Mouse (Mus musculus): ENCODE results near the gene Casp1. TPM values are rescaled to one million over a fixed set of nuclear protein-coding genes. Genes with fewer than 3 reads are reported as not detected.

Gene Casp1
- 1.9 and 2.5 TPM in 2 replicates for polyA plus RNA-seq (2015; fragmentation: Nextera tagmentation; extraction: Ambion mirVana)

- H3K4me2 ChIP-seq (ENCODE audit: low read depth, low read length), result no peak within 1 kb of the TSS
- H3K36me3 ChIP-seq (ENCODE audit: control insufficient read depth, insufficient read depth, low read length), result no peaks in the 10 kb centered on the region
- no peak within 1 kb of the TSS for H3K4me3 ChIP-seq (replicated peaks; ENCODE audit: low read length)
- no peak within 1 kb of the TSS for H3K27ac ChIP-seq (ENCODE audit: low read length)
- H3K9ac ChIP-seq (ENCODE audit: low read length), result no peak within 1 kb of the TSS
- H3K9me3 ChIP-seq (replicated peaks; ENCODE audit: control insufficient read depth, low read length), result no peaks in the 10 kb centered on the region
- 74% methylated on average over 11 of the region's 11 CpGs for WGBS
- no peak for ATAC-seq (ENCODE audit: insufficient read depth, low FRiP score)
- no peaks in the 10 kb centered on the region for H3K27me3 ChIP-seq (ENCODE audit: control insufficient read depth, insufficient read depth, low read length)
- no peaks in the 10 kb centered on the region for H3K4me1 ChIP-seq (ENCODE audit: control insufficient read depth, insufficient read depth, low read length)
Observed at GRCm38 (mm10) chr9:5298329-5299131, at the start of gene Casp1. Gene Casp1 (plus strand): TSS chr9:5298517.

GRCm38 (mm10) chr9:5263951-5264475 lies 34.3 kb upstream of the Casp1 start:
- no peaks in the 10 kb centered on the region for H3K36me3 ChIP-seq (ENCODE audit: control insufficient read depth, insufficient read depth, low read length)
- H3K27ac ChIP-seq (ENCODE audit: low read length), result no peak overlapping the region
- no peaks in the 10 kb centered on the region for H3K9me3 ChIP-seq (replicated peaks; ENCODE audit: control insufficient read depth, low read length)
- 63% methylated on average over 2 of the region's 2 CpGs for WGBS
- no peaks in the 10 kb centered on the region for H3K27me3 ChIP-seq (ENCODE audit: control insufficient read depth, insufficient read depth, low read length)
- no peak for ATAC-seq (ENCODE audit: insufficient read depth, low FRiP score)
- no peaks in the 10 kb centered on the region for H3K4me1 ChIP-seq (ENCODE audit: control insufficient read depth, insufficient read depth, low read length)
- H3K4me3 ChIP-seq (replicated peaks; ENCODE audit: low read length), result no peak overlapping the region
- H3K4me2 ChIP-seq (ENCODE audit: low read depth, low read length), result no peak overlapping the region
- H3K9ac ChIP-seq (ENCODE audit: low read length), result no peak overlapping the region

DNA sequence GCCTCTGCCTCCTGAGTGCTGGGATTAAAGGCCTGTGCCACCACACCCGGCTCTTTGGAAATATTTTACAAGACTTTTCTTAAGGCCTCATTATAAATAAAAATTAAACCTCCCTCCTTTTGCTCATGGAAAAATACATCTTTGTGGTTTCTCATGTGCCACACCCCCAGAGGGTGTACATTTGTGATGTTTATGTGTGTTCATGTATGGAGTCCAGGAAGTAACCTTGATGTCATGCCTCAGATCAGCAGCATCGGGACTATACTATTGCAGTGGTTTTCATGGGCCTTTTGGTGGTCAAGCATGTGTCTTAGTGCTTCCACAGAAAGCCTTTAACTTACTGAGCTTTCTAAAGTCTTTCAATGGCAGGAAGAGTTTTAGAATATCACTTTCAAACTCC lies 28.0 kb upstream of the Casp1 start:
- Histone ChIP-seq H3K27ac (ENCODE audit: low read length) (no peak overlapping the region), H3K4me2 (ENCODE audit: low read depth, low read length) (no peak overlapping the region), H3K9me3 (replicated peaks; ENCODE audit: control insufficient read depth, low read length) (no peaks in the 10 kb centered on the region), H3K4me1 (ENCODE audit: control insufficient read depth, insufficient read depth, low read length) (no peaks in the 10 kb centered on the region), H3K27me3 (ENCODE audit: control insufficient read depth, insufficient read depth, low read length) (no peaks in the 10 kb centered on the region), H3K4me3 (replicated peaks; ENCODE audit: low read length) (no peak overlapping the region), H3K36me3 (ENCODE audit: control insufficient read depth, insufficient read depth, low read length) (no peaks in the 10 kb centered on the region), H3K9ac (ENCODE audit: low read length) (no peak overlapping the region)
- WGBS, result 91% methylated on average over 2 of the region's 2 CpGs
- no peak for ATAC-seq (ENCODE audit: insufficient read depth, low FRiP score)

GRCm38 (mm10) chr9:5270884-5271283 lies 27.4 kb upstream of the Casp1 start:
- H3K4me1 ChIP-seq (ENCODE audit: control insufficient read depth, insufficient read depth, low read length), result no peaks in the 10 kb centered on the region
- H3K27me3 ChIP-seq (ENCODE audit: control insufficient read depth, insufficient read depth, low read length), result no peaks in the 10 kb centered on the region
- no peak for ATAC-seq (ENCODE audit: insufficient read depth, low FRiP score)
- no peak overlapping the region for H3K9ac ChIP-seq (ENCODE audit: low read length)
- no peak overlapping the region for H3K4me2 ChIP-seq (ENCODE audit: low read depth, low read length)
- H3K9me3 ChIP-seq (replicated peaks; ENCODE audit: control insufficient read depth, low read length), result no peaks in the 10 kb centered on the region
- H3K27ac ChIP-seq (ENCODE audit: low read length), result no peak overlapping the region
- H3K4me3 ChIP-seq (replicated peaks; ENCODE audit: low read length), result no peak overlapping the region
- no peaks in the 10 kb centered on the region for H3K36me3 ChIP-seq (ENCODE audit: control insufficient read depth, insufficient read depth, low read length)
- 79% methylated on average over 1 of the region's 1 CpGs for WGBS

DNA sequence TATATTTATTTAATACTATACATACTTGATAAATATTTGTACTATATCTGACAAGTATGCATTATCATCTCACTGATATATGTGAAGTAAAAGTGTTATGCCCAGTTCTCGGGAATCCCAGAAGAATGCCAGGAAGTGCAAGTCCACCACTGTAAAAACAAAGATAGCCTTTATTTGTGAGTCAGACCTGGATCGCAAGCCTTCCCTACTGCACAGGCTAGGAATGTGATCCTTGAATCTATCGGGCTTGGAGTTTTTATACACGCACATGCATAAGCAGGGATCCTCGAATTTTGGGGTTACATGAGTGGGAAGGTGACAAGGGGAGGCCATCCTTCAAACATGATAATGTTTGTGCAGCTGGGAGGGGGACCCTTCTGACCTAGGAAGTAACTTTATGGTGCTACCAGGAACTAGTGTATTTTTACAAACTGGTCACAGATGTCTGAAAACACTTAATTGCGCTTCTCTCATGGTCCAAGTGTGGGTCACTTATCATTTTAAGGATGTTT lies 26.9 kb upstream of the Casp1 start:
- no peak overlapping the region for H3K9ac ChIP-seq (ENCODE audit: low read length)
- 59% methylated on average over 6 of the region's 6 CpGs for WGBS
- ATAC-seq (ENCODE audit: insufficient read depth, low FRiP score), result no peak

GRCm38 (mm10) chr9:5286071-5286470 lies 12.2 kb upstream of the Casp1 start:
- WGBS, result 49% methylated on average over 2 of the region's 2 CpGs
- Histone ChIP-seq H3K4me3 (replicated peaks; ENCODE audit: low read length) (no peak overlapping the region), H3K36me3 (ENCODE audit: control insufficient read depth, insufficient read depth, low read length) (no peaks in the 10 kb centered on the region), H3K9me3 (replicated peaks; ENCODE audit: control insufficient read depth, low read length) (no peaks in the 10 kb centered on the region), H3K9ac (ENCODE audit: low read length) (no peak overlapping the region), H3K4me1 (ENCODE audit: control insufficient read depth, insufficient read depth, low read length) (no peaks in the 10 kb centered on the region), H3K4me2 (ENCODE audit: low read depth, low read length) (no peak overlapping the region), H3K27ac (ENCODE audit: low read length) (no peak overlapping the region), H3K27me3 (ENCODE audit: control insufficient read depth, insufficient read depth, low read length) (no peaks in the 10 kb centered on the region)
- no peak for ATAC-seq (ENCODE audit: insufficient read depth, low FRiP score)

More for the DNA sequence above, 26.9 kb upstream of the Casp1 start:
- H3K4me3 ChIP-seq (replicated peaks; ENCODE audit: low read length), result no peak overlapping the region
- H3K4me1 ChIP-seq (ENCODE audit: control insufficient read depth, insufficient read depth, low read length), result no peaks in the 10 kb centered on the region
- no peaks in the 10 kb centered on the region for H3K36me3 ChIP-seq (ENCODE audit: control insufficient read depth, insufficient read depth, low read length)
- H3K27ac ChIP-seq (ENCODE audit: low read length), result no peak overlapping the region
- H3K27me3 ChIP-seq (ENCODE audit: control insufficient read depth, insufficient read depth, low read length), result no peaks in the 10 kb centered on the region
- no peak overlapping the region for H3K4me2 ChIP-seq (ENCODE audit: low read depth, low read length)
- H3K9me3 ChIP-seq (replicated peaks; ENCODE audit: control insufficient read depth, low read length), result no peaks in the 10 kb centered on the region

DNA sequence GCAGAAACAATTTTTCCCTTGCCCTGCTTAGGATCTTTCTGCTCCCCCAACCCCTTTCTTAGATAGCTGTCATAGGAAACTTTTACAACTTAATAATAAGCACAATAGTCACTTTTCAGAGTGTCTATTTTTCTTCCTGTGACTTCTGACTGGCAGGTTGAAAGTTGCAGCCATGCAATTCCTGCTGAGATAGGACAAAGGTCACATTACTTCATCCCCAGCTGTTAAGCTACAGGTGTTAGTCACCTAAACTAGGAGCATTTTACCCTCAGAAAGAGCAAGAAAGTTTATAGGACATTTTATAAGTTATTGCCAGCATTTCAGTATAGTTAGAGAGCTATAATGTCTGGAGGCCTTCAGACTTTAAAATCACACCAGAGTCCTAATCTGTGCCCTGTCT lies 11.7 kb upstream of the Casp1 start:
- Histone ChIP-seq H3K27me3 (ENCODE audit: control insufficient read depth, insufficient read depth, low read length) (no peaks in the 10 kb centered on the region), H3K4me3 (replicated peaks; ENCODE audit: low read length) (no peak overlapping the region), H3K9me3 (replicated peaks; ENCODE audit: control insufficient read depth, low read length) (no peaks in the 10 kb centered on the region), H3K9ac (ENCODE audit: low read length) (no peak overlapping the region), H3K4me1 (ENCODE audit: control insufficient read depth, insufficient read depth, low read length) (no peaks in the 10 kb centered on the region), H3K4me2 (ENCODE audit: low read depth, low read length) (no peak overlapping the region), H3K36me3 (ENCODE audit: control insufficient read depth, insufficient read depth, low read length) (no peaks in the 10 kb centered on the region), H3K27ac (ENCODE audit: low read length) (no peak overlapping the region)
- ATAC-seq (ENCODE audit: insufficient read depth, low FRiP score), result no peak

DNA sequence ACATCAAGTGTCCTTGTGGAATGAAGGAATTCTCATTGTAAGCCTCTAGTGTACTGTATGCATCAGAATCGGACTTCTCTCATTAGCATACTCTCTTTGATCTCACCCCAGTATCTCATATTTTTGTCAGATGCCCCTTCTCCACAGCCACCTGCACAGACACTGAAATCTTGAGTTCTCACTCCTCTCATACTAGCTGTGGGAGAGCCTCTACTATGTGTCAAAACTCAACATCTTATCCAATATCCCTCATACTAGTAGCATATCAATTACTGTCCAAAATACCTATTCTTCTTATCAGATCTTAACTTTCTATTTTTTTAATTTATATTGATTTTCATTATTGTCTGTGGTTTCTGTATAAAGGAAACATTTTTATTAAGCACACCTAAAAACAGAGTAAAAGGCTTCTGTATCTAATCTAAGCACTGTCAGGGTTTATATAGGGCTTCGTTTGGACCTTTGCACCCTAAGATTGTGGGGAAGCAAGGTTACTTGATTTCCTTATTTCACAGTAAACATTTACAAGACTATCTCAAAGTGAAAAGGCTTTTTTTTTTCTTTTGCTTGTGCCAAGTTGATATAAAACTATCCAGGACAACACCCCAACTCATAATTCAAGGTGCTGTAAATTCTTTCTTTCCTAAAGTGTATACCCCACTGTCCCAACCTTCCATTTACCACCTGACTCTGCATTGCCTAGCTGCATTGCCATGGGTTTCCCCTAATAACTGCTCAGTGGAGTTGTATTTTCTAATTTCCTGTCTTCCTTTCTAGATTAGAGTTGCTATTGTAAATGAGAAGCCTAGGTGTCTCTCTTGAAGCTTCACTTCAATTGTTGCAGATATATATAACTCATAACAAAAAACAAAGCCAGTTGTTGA lies 1.7 kb upstream of the Casp1 start:
- Histone ChIP-seq H3K27me3 (ENCODE audit: control insufficient read depth, insufficient read depth, low read length) (no peaks in the 10 kb centered on the region), H3K36me3 (ENCODE audit: control insufficient read depth, insufficient read depth, low read length) (no peaks in the 10 kb centered on the region), H3K27ac (ENCODE audit: low read length) (no peak overlapping the region), H3K4me3 (replicated peaks; ENCODE audit: low read length) (no peak overlapping the region), H3K4me1 (ENCODE audit: control insufficient read depth, insufficient read depth, low read length) (no peaks in the 10 kb centered on the region), H3K9me3 (replicated peaks; ENCODE audit: control insufficient read depth, low read length) (no peaks in the 10 kb centered on the region), H3K4me2 (ENCODE audit: low read depth, low read length) (no peak overlapping the region), H3K9ac (ENCODE audit: low read length) (no peak overlapping the region)
- ATAC-seq (ENCODE audit: insufficient read depth, low FRiP score), result no peak
- 64% methylated on average over 2 of the region's 2 CpGs for WGBS

DNA sequence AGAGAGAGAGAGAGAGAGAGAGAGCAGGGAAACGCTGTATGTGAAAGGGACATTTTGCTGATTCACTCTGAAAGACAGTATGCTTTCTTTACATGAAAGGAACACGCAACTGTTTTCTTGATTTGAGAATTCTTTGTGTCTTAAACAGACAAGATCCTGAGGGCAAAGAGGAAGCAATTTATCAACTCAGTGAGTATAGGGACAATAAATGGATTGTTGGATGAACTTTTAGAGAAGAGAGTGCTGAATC lies 740 bp downstream of the Casp1 start:
- no peaks in the 10 kb centered on the region for H3K36me3 ChIP-seq (ENCODE audit: control insufficient read depth, insufficient read depth, low read length)
- H3K27me3 ChIP-seq (ENCODE audit: control insufficient read depth, insufficient read depth, low read length), result no peaks in the 10 kb centered on the region
- H3K27ac ChIP-seq (ENCODE audit: low read length), result no peak overlapping the region
- H3K9ac ChIP-seq (ENCODE audit: low read length), result no peak overlapping the region
- WGBS, result 76% methylated on average over 2 of the region's 2 CpGs
- no peak for ATAC-seq (ENCODE audit: insufficient read depth, low FRiP score)
- H3K4me3 ChIP-seq (replicated peaks; ENCODE audit: low read length), result no peak overlapping the region
- H3K4me2 ChIP-seq (ENCODE audit: low read depth, low read length), result no peak overlapping the region
- H3K9me3 ChIP-seq (replicated peaks; ENCODE audit: control insufficient read depth, low read length), result no peaks in the 10 kb centered on the region
- no peaks in the 10 kb centered on the region for H3K4me1 ChIP-seq (ENCODE audit: control insufficient read depth, insufficient read depth, low read length)

Measured in stomach, embryonic 16.5 days (tissue).